Mouse (Mus musculus): Measurements from ENCODE around the gene Siglece.
A peak's percentile ranks its signal among the peaks of the same experiment; 100 is the strongest.
"Not testable (repeated sequence)": the region's sequence is repeated elsewhere in the genome, so short reads cannot be mapped to it uniquely, and the experiment has no call there.

Siglece gene

GRCm38 (mm10) chr7:43660002-43660401 lies at the start of gene Siglece:
TSS of gene Siglece (minus strand) at chr7:43660161.
- DNase-seq (ENCODE audit: low spot score in 2 of 2) = no peak

DNA sequence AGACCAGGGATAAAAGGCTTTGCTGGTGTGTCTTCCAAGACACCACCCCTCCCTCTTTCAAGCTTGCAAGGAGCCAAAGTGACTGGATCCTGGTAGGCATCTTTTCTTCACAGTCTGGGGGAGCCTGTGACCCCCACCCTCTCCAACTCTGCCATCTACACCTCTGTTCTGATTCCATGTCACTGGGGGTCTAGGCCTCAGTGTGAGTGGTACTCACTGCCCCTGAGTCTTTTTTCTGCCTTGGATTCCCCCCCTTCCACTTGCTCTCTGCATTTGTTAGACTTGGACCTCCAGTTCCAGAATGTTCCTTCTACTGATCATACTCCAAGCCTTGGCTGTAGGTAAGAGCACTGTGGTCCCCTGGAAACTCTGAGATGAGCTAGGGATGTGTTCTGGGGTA lies 30.2 kb upstream of the Siglece start, which contains the start of gene Klk14:
Gene Klk14, plus strand, starts transcription at position 301 of the 400 bp plus-strand sequence.
- no peak for DNase-seq (ENCODE audit: low spot score in 2 of 2)

GRCm38 (mm10) chr7:43685088-43685487 lies 25.1 kb upstream of the Siglece start:
- DNase-seq (ENCODE audit: low spot score in 2 of 2) = no peak

GRCm38 (mm10) chr7:43682511-43682910 lies 22.6 kb upstream of the Siglece start:
- not testable (repeated sequence) for DNase-seq (ENCODE audit: low spot score in 2 of 2)

- peak in 1 of 2 experiments; percentile 34 for DNase-seq (ENCODE audit: low spot score in 2 of 2)
Measured at GRCm38 (mm10) chr7:43680960-43681359, 21.0 kb upstream of the Siglece start.

DNA sequence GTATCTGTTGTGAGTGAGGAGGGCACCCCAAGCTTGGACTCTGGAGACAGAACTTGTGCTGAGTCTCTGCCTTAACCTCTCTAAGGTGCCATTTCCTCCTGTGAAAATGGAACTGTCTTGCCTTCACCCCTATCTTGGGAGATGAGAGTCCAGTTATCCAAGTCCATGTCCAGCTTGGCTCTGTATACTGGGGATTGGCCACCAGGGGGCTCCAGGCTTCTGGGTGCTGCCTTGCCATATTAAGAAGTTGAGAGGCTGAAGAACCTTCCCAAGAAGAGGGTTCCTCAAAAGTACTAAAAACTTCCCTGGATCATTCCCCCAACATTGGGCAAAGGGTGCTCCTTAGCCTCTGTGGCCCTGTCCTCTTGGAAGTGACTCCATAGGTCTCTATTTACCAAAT lies 18.6 kb upstream of the Siglece start:
- DNase-seq (ENCODE audit: low spot score in 2 of 2) = peak in 1 of 2 experiments; percentile 26

- DNase-seq (ENCODE audit: low spot score in 2 of 2) = no peak
Measured at GRCm38 (mm10) chr7:43675091-43675490, 15.1 kb upstream of the Siglece start.

GRCm38 (mm10) chr7:43672581-43673260 lies 12.8 kb upstream of the Siglece start:
- no peak for DNase-seq (ENCODE audit: low spot score in 2 of 2)

- peak; percentile 92 to 97 for DNase-seq (ENCODE audit: low spot score in 2 of 2)
Measured at GRCm38 (mm10) chr7:43671809-43672580, 12.0 kb upstream of the Siglece start, which contains the start of gene Ctu1. TSS of gene Ctu1 (plus strand) at chr7:43672016.

GRCm38 (mm10) chr7:43671064-43671808 lies 11.3 kb upstream of the Siglece start:
- DNase-seq (ENCODE audit: low spot score in 2 of 2) = no peak

GRCm38 (mm10) chr7:43668582-43668981 lies 8.6 kb upstream of the Siglece start:
- DNase-seq (ENCODE audit: low spot score in 2 of 2) = no peak

DNA sequence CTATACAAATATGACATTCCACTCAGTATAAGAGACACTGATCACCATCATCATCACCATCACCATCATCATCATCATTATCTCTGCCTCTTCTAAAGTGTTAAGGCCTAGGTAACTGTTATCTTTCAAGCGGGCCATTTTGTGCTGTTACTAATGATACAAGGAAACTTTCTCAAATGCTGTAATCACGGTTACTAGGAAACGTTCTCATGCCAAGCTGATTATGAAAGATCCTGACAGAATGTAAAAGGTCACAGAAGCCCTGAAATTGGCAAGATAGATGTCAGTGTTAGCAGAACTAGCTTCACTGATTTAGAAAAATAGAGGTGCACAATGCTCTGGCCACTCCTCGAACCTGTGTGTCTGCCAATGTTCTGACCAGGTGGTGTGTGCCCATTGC lies 7.3 kb upstream of the Siglece start:
- DNase-seq (ENCODE audit: low spot score in 2 of 2) = not testable (repeated sequence)

DNA sequence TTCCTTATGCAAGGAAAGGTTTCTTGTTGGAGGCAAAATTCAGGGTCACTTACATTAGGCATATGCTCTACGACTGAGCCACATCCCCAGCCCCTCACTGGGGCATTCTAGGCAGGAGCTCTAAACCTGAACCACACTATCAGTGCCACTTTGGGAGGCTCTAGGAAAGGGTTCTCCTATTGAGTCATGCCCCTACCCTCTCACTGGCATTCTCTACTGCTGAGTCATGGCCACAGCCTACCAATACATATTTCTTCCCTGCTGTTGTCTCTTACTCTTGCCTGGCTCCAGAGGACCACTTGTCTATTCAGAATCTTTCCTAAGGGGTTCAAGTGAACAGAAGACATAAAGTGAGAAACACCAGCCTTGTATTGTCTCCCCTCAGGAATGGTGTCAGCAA lies 2.8 kb upstream of the Siglece start:
- DNase-seq (ENCODE audit: low spot score in 2 of 2) = no peak

DNA sequence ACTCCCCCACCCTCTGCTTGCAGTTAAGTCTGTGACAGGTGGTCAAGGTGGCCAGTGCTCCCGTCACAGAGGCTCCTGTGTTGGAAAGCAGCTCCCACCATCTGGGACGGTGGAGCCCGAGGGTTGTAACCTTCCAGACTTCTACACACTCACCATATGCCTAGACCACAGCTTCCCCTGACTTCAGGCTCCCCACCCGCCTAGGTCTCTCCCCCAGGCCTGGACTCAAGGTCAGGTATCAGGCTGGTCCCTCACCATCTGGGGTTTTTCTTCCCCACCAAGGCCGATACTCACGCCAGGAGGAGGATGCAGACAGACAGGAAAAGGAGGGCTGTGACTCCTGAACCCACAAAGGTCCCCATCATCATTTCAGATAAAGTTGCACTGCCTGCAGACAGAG lies 3.7 kb downstream of the Siglece start:
- no peak for DNase-seq (ENCODE audit: low spot score in 2 of 2)

GRCm38 (mm10) chr7:43654519-43654918 lies 5.4 kb downstream of the Siglece start:
- DNase-seq (ENCODE audit: low spot score in 2 of 2) = no peak

DNA sequence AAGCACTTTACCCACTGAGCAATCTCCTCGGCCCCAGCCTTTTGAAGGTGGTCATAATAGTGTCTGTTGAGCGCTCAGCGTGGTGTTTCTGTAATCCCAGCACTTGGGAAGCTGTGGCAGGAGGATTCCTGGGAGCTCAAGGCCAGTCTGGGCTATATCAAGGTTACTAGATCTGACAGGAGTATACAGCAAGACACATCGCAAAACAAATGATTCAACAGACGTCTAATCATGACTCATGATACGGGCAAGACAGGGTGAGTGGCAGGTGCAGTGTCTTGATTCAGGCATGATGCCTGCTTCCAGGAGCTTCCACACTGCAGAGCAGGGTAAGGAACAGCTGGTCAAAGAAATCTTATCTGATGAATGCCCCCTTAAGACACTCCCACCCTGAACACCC lies 7.3 kb downstream of the Siglece start:
- no peak for DNase-seq (ENCODE audit: low spot score in 2 of 2)

DNA sequence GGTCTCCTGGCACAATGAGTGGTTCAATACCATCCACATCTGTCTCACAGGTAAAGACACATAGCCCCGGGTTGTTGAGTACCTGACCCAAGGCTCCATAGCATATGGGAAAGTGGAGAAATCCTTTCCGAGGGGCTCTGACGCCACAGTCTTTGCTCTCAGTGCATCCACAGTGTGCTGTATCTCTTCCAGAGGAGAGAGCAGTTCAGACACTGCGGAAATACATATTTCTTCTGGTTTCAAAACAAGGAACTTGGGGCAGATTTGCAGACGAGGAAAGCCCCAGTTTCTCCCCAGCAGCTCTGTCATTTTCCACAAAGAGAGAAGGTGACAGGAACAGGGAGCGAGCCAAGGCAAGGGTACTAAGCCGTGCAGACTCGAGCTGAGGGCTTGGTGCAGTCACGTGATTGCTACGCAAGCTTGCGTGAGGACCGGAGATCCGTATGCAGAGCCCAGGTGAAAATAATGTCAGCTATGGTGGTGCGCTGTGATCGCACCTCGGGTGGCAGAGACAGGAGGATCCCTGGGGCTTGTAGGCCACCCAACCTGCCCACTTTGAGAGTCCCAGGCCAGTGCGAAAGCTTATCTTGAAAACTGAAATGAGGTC lies 16.8 kb downstream of the Siglece start:
- DNase-seq (ENCODE audit: low spot score in 2 of 2) = no peak

- DNase-seq (ENCODE audit: low spot score in 2 of 2) = no peak
Measured at GRCm38 (mm10) chr7:43642587-43642986, 17.4 kb downstream of the Siglece start.

- DNase-seq (ENCODE audit: low spot score in 2 of 2) = no peak
Measured at GRCm38 (mm10) chr7:43637118-43637517, 22.8 kb downstream of the Siglece start.

DNA sequence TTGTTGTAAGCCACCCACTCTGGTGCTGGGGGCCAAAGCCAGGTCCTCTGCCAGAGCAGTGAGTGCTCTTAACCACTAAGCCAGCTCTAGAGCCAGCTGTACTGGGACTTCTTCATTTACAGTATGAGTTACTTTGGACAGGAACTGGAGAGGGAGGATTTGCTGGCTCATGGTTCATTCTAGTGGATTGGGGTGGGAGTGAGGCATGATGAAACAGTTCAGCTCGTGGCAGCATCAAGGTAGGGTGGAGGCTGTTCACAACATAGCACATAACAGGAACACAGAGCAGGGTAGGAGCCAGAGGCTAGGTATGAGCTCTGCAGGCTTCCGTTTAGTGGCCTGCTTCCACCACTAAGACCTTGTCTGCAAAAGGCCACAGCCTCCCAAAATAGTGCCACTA lies 23.8 kb downstream of the Siglece start:
- DNase-seq (ENCODE audit: low spot score in 2 of 2) = no peak

GRCm38 (mm10) chr7:43634500-43634899 lies 25.5 kb downstream of the Siglece start, which contains the start of gene Ceacam18:
TSS of gene Ceacam18 (plus strand) at chr7:43634707.
- DNase-seq (ENCODE audit: low spot score in 2 of 2) = no peak

- no peak for DNase-seq (ENCODE audit: low spot score in 2 of 2)
Measured at GRCm38 (mm10) chr7:43633940-43634339, 26.0 kb downstream of the Siglece start.

All from right cerebral cortex, postnatal 36 days (tissue).